Mouse (Mus musculus) midbrain, embryonic 11.5 days (tissue): ENCODE measurements around the gene Zfp872. TPM values are rescaled to one million over a fixed set of nuclear protein-coding genes. Genes with fewer than 3 reads are reported as not detected.

Experiments used
- ATAC-seq: fragments of 200-750 bp; cut with Nextera tagmentation; 2 replicates; pipeline ENCODE4 v1.8.0; 2017; ENCODE audit warnings: moderate TSS enrichment, moderate library complexity; ENCODE audit not compliant: low FRiP score
- DNase-seq: peaks from one replicate; pipeline ENCODE4 v3.0.0; 2015; ENCODE audit warnings: low spot score; ENCODE audit errors: missing footprints
- H3K27ac ChIP-seq: fragments of 300-500 bp; sonication (generic); 2 replicates; pipeline ENCODE4 v1.5.1; 2014; ENCODE audit warnings: low read depth, low read length
- H3K27me3 ChIP-seq: fragments of 300-500 bp; sonication (generic); 2 replicates; pipeline ENCODE4 v1.6.1; 2014; ENCODE audit warnings: mild to moderate bottlenecking, low read length, moderate library complexity, mixed read lengths; ENCODE audit not compliant: control insufficient read depth, insufficient read depth
- H3K36me3 ChIP-seq: fragments of 300-500 bp; sonication (generic); 2 replicates; pipeline ENCODE4 v1.6.1; 2014; ENCODE audit warnings: mild to moderate bottlenecking, low read length, moderate library complexity, mixed read lengths; ENCODE audit not compliant: control insufficient read depth, insufficient read depth
- H3K4me1 ChIP-seq: fragments of 300-500 bp; sonication (generic); 2 replicates; pipeline ENCODE4 v1.6.1; 2014; ENCODE audit warnings: low read length; ENCODE audit not compliant: control insufficient read depth, insufficient read depth
- H3K4me2 ChIP-seq: fragments of 300-500 bp; sonication (generic); 2 replicates; pipeline ENCODE4 v1.6.1; 2014; ENCODE audit warnings: mild to moderate bottlenecking, moderate library complexity
- H3K4me3 ChIP-seq: fragments of 300-500 bp; sonication (generic); 2 replicates; pipeline ENCODE4 v1.5.1; 2014; ENCODE audit warnings: low read depth, low read length
- H3K9ac ChIP-seq: fragments of 300-500 bp; sonication (generic); 2 replicates; pipeline ENCODE4 v1.6.1; 2014; ENCODE audit warnings: low read length
- H3K9me3 ChIP-seq: fragments of 300-500 bp; sonication (generic); 2 replicates; pipeline ENCODE4 v1.6.1; 2016; ENCODE audit warnings: low read length; ENCODE audit not compliant: control insufficient read depth
- WGBS: fragments of 180-500 bp; shearing (Covaris S2); extraction: QIAGEN DNeasy Blood & Tissue Kit; methylation state at CpG from one replicate; pipeline ENCODE4 v1.1.7; 2014; 5-methylcytosine and 5-hydroxymethylcytosine counted together
- polyA plus RNA-seq: library from polyadenylated mRNA; unstranded; fragments of >200 nt; fragmentation: Nextera tagmentation; extraction: Ambion mirVana; gene quantifications from 2 replicates; pipeline ENCODE4 v1.2.1, GENCODE M21; 2014

The Zfp872 gene
- polyA plus RNA-seq, 1 experiment from 2014 or later = 0.23 TPM

- Histone ChIP-seq H3K27me3 (no peaks in the 10 kb centered on the region), H3K4me1 (no peaks in the 10 kb centered on the region), H3K36me3 (no peaks in the 10 kb centered on the region), H3K27ac (no peak overlapping the region), H3K4me3 (no peak overlapping the region), H3K9me3 (no peaks in the 10 kb centered on the region; the same call in 1 of the 2 replicates), H3K9ac (no peak overlapping the region), H3K4me2 (no peak overlapping the region)
- 56% methylated on average over 6 of the region's 6 CpGs for WGBS
- DNase-seq (no peak), ATAC-seq (no peak)
Measured at GRCm38 (mm10) chr9:22165964-22166363, 21.9 kb upstream of the Zfp872 start.

- WGBS = 90% methylated on average over 10 of the region's 10 CpGs
- Histone ChIP-seq H3K9me3 (no peaks in the 10 kb centered on the region; the same call in 1 of the 2 replicates), H3K27me3 (no peaks in the 10 kb centered on the region), H3K9ac (no peak overlapping the region), H3K4me1 (no peaks in the 10 kb centered on the region), H3K4me2 (no peak overlapping the region), H3K4me3 (no peak overlapping the region), H3K27ac (no peak overlapping the region), H3K36me3 (no peaks in the 10 kb centered on the region)
- ATAC-seq = no peak
- no peak for DNase-seq
Measured at GRCm38 (mm10) chr9:22166686-22167085, 21.2 kb upstream of the Zfp872 start.

GRCm38 (mm10) chr9:22167751-22168150 is 20.1 kb upstream of the Zfp872 start:
- H3K36me3 ChIP-seq = no peaks in the 10 kb centered on the region
- H3K27me3 ChIP-seq = no peaks in the 10 kb centered on the region
- WGBS = 98% methylated on average over 4 of the region's 4 CpGs
- ATAC-seq (no peak), DNase-seq (no peak)
- H3K9ac ChIP-seq = no peak overlapping the region
- H3K4me2 ChIP-seq = no peak overlapping the region
- H3K9me3 ChIP-seq = no peaks in the 10 kb centered on the region; the same call in 1 of the 2 replicates
- H3K4me3 ChIP-seq = no peak overlapping the region
- no peak overlapping the region for H3K27ac ChIP-seq
- no peaks in the 10 kb centered on the region for H3K4me1 ChIP-seq

GRCm38 (mm10) chr9:22169327-22169726 is 18.6 kb upstream of the Zfp872 start:
- no peak overlapping the region for H3K4me3 ChIP-seq
- WGBS = 95% methylated on average over 11 of the region's 11 CpGs
- ATAC-seq = no peak

GRCm38 (mm10) chr9:22172318-22172717 is 15.6 kb upstream of the Zfp872 start:
- ATAC-seq (no peak), DNase-seq (no peak)
- peaks cover 2% of the 10 kb centered on the region; the same call in 1 of the 2 replicates for H3K9me3 ChIP-seq
- no peak overlapping the region for H3K9ac ChIP-seq
- no peaks in the 10 kb centered on the region for H3K27me3 ChIP-seq
- no peak overlapping the region for H3K4me2 ChIP-seq
- 86% methylated on average over 4 of the region's 4 CpGs for WGBS
- no peak overlapping the region for H3K4me3 ChIP-seq
- no peak overlapping the region for H3K27ac ChIP-seq
- no peaks in the 10 kb centered on the region for H3K36me3 ChIP-seq
- H3K4me1 ChIP-seq = no peaks in the 10 kb centered on the region

More at GRCm38 (mm10) chr9:22169327-22169726, 18.6 kb upstream of the Zfp872 start:
- Histone ChIP-seq H3K4me2 (no peak overlapping the region), H3K36me3 (no peaks in the 10 kb centered on the region), H3K27me3 (no peaks in the 10 kb centered on the region), H3K9me3 (no peaks in the 10 kb centered on the region; the same call in 1 of the 2 replicates), H3K9ac (no peak overlapping the region), H3K4me1 (no peaks in the 10 kb centered on the region), H3K27ac (no peak overlapping the region)
- DNase-seq = no peak

- no peak for DNase-seq
- no peak for ATAC-seq
- H3K27ac ChIP-seq = no peak overlapping the region
- H3K4me3 ChIP-seq = no peak overlapping the region
- no peak overlapping the region for H3K4me2 ChIP-seq
- WGBS = 48% methylated on average over 5 of the region's 5 CpGs
- H3K36me3 ChIP-seq = no peaks in the 10 kb centered on the region
- H3K4me1 ChIP-seq = no peaks in the 10 kb centered on the region
- no peaks in the 10 kb centered on the region for H3K27me3 ChIP-seq
- H3K9me3 ChIP-seq = peaks cover 18% of the 10 kb centered on the region
- no peak overlapping the region for H3K9ac ChIP-seq
Measured at GRCm38 (mm10) chr9:22196412-22196811, 8.5 kb downstream of the Zfp872 start.

- Histone ChIP-seq H3K9me3 (no peaks in the 10 kb centered on the region), H3K36me3 (no peaks in the 10 kb centered on the region), H3K27me3 (no peaks in the 10 kb centered on the region), H3K4me2 (no peak overlapping the region), H3K4me3 (no peak overlapping the region), H3K4me1 (no peaks in the 10 kb centered on the region), H3K9ac (no peak overlapping the region), H3K27ac (no peak overlapping the region)
- ATAC-seq (no peak), DNase-seq (no peak)
- 82% methylated on average over 2 of the region's 2 CpGs for WGBS
Measured at GRCm38 (mm10) chr9:22213785-22214194, 25.9 kb downstream of the Zfp872 start.

- no peak overlapping the region for H3K4me2 ChIP-seq
- 84% methylated on average over 2 of the region's 2 CpGs for WGBS
- no peak overlapping the region for H3K4me3 ChIP-seq
- no peak for DNase-seq
- no peaks in the 10 kb centered on the region for H3K36me3 ChIP-seq
- no peaks in the 10 kb centered on the region for H3K4me1 ChIP-seq
- H3K9ac ChIP-seq = no peak overlapping the region
- no peak overlapping the region for H3K27ac ChIP-seq
- H3K27me3 ChIP-seq = no peaks in the 10 kb centered on the region
- ATAC-seq = no peak
- no peaks in the 10 kb centered on the region for H3K9me3 ChIP-seq
Measured at GRCm38 (mm10) chr9:22214549-22214948, 26.7 kb downstream of the Zfp872 start.

GRCm38 (mm10) chr9:22216705-22217104 is 28.8 kb downstream of the Zfp872 start:
- Histone ChIP-seq H3K27ac (no peak overlapping the region), H3K4me2 (no peak overlapping the region)
- 64% methylated on average over 3 of the region's 3 CpGs for WGBS

More at GRCm38 (mm10) chr9:22216705-22217104, 28.8 kb downstream of the Zfp872 start:
- DNase-seq (no peak), ATAC-seq (no peak)
- H3K36me3 ChIP-seq = no peaks in the 10 kb centered on the region
- H3K4me3 ChIP-seq = no peak overlapping the region
- H3K27me3 ChIP-seq = no peaks in the 10 kb centered on the region
- no peaks in the 10 kb centered on the region for H3K9me3 ChIP-seq
- no peaks in the 10 kb centered on the region for H3K4me1 ChIP-seq
- H3K9ac ChIP-seq = no peak overlapping the region
